ENCODE assay signal across 7 mouse cellular contexts in the genomic region with DNA sequence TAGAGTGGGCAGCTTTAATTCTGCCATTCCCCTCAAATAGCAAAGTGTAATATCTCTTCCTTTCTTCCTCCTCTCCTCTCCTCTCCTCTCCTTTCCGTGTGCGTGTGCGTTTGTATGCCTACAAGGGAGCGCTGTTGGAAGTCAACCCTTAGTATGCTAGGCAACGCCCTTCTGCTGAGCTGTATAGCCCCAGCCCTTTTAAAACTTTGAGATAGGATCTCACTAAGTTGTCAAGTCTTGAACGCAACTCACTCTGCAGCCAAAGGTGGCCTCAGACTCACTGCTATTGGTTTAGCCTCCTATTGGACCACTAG. TPM values are rescaled to one million over a fixed set of nuclear protein-coding genes. Genes with fewer than 3 reads are reported as not detected.
DNase-seq lines count a peak whose midpoint lies in the region; ATAC-seq and TF ChIP-seq lines count a peak whose summit lies in the region.

No protein-coding gene starts in this region.

- 11% methylated on average over 6 of the region's 6 CpGs for WGBS in embryonic facial prominence, embryonic 14.5 days
- WGBS in limb, embryonic 12.5 days = 14% methylated on average over 6 of the region's 6 CpGs

- H3K9me3 ChIP-seq in embryonic facial prominence, embryonic 14.5 days (ENCODE audit: control insufficient read depth, low read length) = no peaks in the 10 kb centered on the region
- no peaks in the 10 kb centered on the region for H3K9me3 ChIP-seq in limb, embryonic 12.5 days

- peak overlapping the region; percentile 93 for H3K4me2 ChIP-seq in embryonic facial prominence, embryonic 14.5 days (ENCODE audit: low read depth, low read length)
- peak overlapping the region; percentile 86 for H3K4me2 ChIP-seq in limb, embryonic 12.5 days

- peaks cover 2% of the 10 kb centered on the region; the same call in 1 of the 2 replicates for H3K4me1 ChIP-seq in testis, adult 2 months (ENCODE audit: control insufficient read depth, insufficient read depth, low read length)
- H3K4me1 ChIP-seq in embryonic facial prominence, embryonic 14.5 days (ENCODE audit: control insufficient read depth, insufficient read depth, low read length) = peaks cover 10% of the 10 kb centered on the region; the same call in 1 of the 2 replicates
- H3K4me1 ChIP-seq in limb, embryonic 12.5 days (replicated peaks) = peaks cover 15% of the 10 kb centered on the region

- H3K27ac ChIP-seq in testis, adult 2 months (ENCODE audit: control insufficient read depth, insufficient read depth, low read depth, low read length) = no peak overlapping the region
- H3K27ac ChIP-seq in embryonic facial prominence, embryonic 14.5 days (replicated peaks; ENCODE audit: low read depth, low read length) = no peak overlapping the region
- no peak overlapping the region for H3K27ac ChIP-seq in limb, embryonic 12.5 days

- TF ChIP-seq POLR2A in testis, adult 2 months (IDR thresholded peaks at IDR 0.05; ENCODE audit: control insufficient read depth, low read depth, low read length) = no peak

- H3K4me3 ChIP-seq in testis, adult 2 months (ENCODE audit: control insufficient read depth, low read depth, low read length) = peak overlapping the region; percentile 99
- H3K4me3 ChIP-seq in embryonic facial prominence, embryonic 14.5 days (ENCODE audit: low read depth, low read length) = peak overlapping the region; percentile 93
- peak overlapping the region; percentile 91 for H3K4me3 ChIP-seq in limb, embryonic 12.5 days (replicated peaks)

- DNase-seq in testis, postnatal 10 days (ENCODE audit: low spot score) = no peak
- DNase-seq in embryonic facial prominence, embryonic 14.5 days (ENCODE audit: low spot score) = no peak
- DNase-seq in splenic B cell, adult 2 months (ENCODE audit: low read depth, low spot score) = peak; percentile 6
- no peak for DNase-seq in right cerebral cortex, adult 18-20 months
- no peak for DNase-seq in left cerebral cortex, adult 11 months (ENCODE audit: low spot score)

- H3K36me3 ChIP-seq in testis, adult 2 months (ENCODE audit: control insufficient read depth, insufficient read depth, low read length) = no peaks in the 10 kb centered on the region
- peaks cover 27% of the 10 kb centered on the region for H3K36me3 ChIP-seq in embryonic facial prominence, embryonic 14.5 days (ENCODE audit: control insufficient read depth, insufficient read depth, low read length)
- peaks cover 15% of the 10 kb centered on the region for H3K36me3 ChIP-seq in limb, embryonic 12.5 days
- H3K36me3 ChIP-seq in splenic B cell, adult 2 months (ENCODE audit: control insufficient read depth, insufficient read depth, low read length, poor library complexity, severe bottlenecking) = peaks cover 3% of the 10 kb centered on the region; the same call in 1 of the 2 replicates

- H3K27me3 ChIP-seq in testis, adult 2 months (ENCODE audit: control insufficient read depth, insufficient read depth, low read length) = no peaks in the 10 kb centered on the region
- no peaks in the 10 kb centered on the region for H3K27me3 ChIP-seq in embryonic facial prominence, embryonic 14.5 days (replicated peaks; ENCODE audit: control insufficient read depth, insufficient read depth, low read length)
- H3K27me3 ChIP-seq in limb, embryonic 12.5 days = no peaks in the 10 kb centered on the region
- no peaks in the 10 kb centered on the region for H3K27me3 ChIP-seq in splenic B cell, adult 2 months (ENCODE audit: control insufficient read depth, insufficient read depth, low read length, poor library complexity, severe bottlenecking)

- ATAC-seq in embryonic facial prominence, embryonic 14.5 days (ENCODE audit: low read depth) = no peak
- no peak for ATAC-seq in limb, embryonic 12.5 days (ENCODE audit: insufficient number of reproducible peaks, insufficient read depth, low FRiP score, low TSS enrichment, low read depth)

- TF ChIP-seq CTCF in testis, adult 2 months (IDR thresholded peaks at IDR 0.05; ENCODE audit: control insufficient read depth, insufficient read depth, insufficient replicate concordance, low read depth, low read length) = no peak

- H3K9ac ChIP-seq in embryonic facial prominence, embryonic 14.5 days (ENCODE audit: low read depth, low read length) = peak overlapping the region; percentile 94
- H3K9ac ChIP-seq in limb, embryonic 12.5 days (replicated peaks) = peak overlapping the region; percentile 94

RNA-seq across cellular contexts. Expression of gene Arl1, which starts 1.6 kb away (rescaled TPM):
- polyA plus RNA-seq in testis, adult 2 months (2012; rRNA removed) = 28.9 and 32.6 TPM in 2 replicates
- polyA plus RNA-seq in embryonic facial prominence, embryonic 14.5 days (2014; fragmentation: Nextera tagmentation; extraction: Ambion mirVana) = 220 and 231 TPM in 2 replicates
- polyA plus RNA-seq in limb, embryonic 12.5 days (2016; fragmentation: Nextera tagmentation; extraction: Ambion mirVana) = 179 and 190 TPM in 2 replicates

RNA-seq across cellular contexts. Expression of gene Spic, which starts 47.5 kb away (rescaled TPM):
- polyA plus RNA-seq in testis, adult 2 months (2012; rRNA removed) = not detected in 2 replicates
- 0.13 and 0.60 TPM in 2 replicates for polyA plus RNA-seq in embryonic facial prominence, embryonic 14.5 days (2014; fragmentation: Nextera tagmentation; extraction: Ambion mirVana)
- polyA plus RNA-seq in limb, embryonic 12.5 days (2016; fragmentation: Nextera tagmentation; extraction: Ambion mirVana) = not detected in 2 replicates
